Mouse (Mus musculus): ENCODE measurements around the gene Krtcap2.

- TF ChIP-seq CTCF (IDR thresholded peaks at IDR 0.05; ENCODE audit: extremely low read depth, insufficient read depth, low read length) (no peak), POLR2A (IDR thresholded peaks at IDR 0.05; ENCODE audit: extremely low read depth, insufficient read depth, low read length) (peak; percentile 57; the same call in 1 of the 2 replicates)
Observed at GRCm38 (mm10) chr3:89213803-89214530, 31.8 kb upstream of the Krtcap2 start.
